Mouse (Mus musculus) urinary bladder, postnatal 10 days (tissue): Measurements from ENCODE around the gene Fam43a.

Experiments
- DNase-seq: peaks from one replicate; pipeline ENCODE4 v3.0.0; 2022; ENCODE audit warnings: low spot score

The Fam43a gene

DNA sequence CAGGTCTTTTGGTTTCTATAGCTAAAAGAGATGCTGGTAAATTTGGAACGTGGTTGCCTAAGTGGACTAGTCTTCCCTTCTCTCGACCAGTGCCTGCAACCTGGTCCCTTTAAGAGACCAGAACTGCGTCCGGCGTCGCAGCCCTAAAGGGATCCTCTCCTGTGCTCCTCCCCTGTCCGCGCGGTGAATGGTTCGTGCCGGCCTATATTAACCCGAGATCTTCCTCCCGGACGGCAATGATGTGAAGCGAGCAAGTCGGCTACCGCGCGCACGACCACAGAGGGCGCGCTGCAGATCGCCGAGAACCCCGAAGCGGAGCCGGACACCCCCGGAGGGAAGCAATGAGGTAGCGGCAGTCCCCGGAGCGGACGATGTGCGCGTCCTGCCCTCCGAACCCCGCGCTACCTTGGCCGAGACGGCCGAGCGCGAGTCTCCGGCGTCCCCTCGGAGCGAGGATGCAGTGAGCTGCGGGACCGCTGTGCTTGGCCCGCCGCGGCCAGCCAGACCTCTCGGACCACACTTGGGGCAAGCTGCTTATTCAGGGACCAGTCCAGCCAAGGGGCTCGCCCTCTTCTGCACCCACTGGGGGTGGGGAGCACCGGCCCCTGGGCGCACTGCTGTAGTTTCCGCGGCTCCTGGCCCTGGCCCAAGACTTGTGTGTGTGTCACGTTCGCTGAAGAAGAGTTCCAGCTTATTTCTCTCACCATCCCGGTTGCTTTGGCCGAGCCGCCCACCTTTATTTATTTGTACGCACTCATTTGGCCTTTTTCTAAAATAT lies at the start of gene Fam43a:
Gene Fam43a, plus strand, starts transcription at position 233 of the 778 bp plus-strand sequence.
- peak; percentile 68 for DNase-seq

DNA sequence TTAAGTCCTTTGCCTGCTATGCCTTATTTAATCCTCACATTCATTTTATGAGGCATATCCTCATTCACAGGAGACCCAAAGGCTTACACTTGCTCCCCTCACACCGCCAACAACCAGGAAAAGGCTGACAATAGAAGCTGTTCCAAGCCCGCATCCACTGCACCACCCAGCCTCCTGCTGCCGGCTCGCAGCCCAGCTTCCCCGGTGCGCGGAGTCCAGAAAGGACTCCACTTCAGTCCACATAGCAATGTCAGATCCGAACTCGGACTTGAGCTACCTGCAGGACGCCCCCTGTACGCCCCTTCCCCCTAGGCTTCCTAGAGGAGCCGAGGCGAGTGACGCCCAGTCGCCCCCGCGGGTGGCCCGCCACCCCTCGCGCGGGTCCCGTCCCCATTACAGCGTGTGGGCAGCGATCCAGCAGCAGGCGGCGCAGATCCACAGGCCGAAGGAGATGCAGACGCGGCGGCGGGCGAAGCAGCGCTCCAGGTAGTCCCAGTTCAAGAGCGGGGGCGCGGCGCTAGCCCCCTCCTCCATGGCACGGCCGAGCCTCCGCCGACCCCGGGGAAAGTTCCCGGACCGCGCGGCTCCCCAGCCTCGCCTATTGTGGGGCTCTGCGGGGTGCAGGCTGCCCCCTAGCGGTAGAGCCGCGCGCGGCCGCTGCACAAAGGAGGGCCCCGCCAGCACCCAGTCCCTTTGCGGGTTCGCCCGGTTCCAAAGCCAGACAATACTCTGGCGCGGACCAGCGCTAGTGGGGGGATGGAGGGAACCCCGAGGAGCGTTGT lies 49.4 kb upstream of the Fam43a start:
- DNase-seq = no peak

DNA sequence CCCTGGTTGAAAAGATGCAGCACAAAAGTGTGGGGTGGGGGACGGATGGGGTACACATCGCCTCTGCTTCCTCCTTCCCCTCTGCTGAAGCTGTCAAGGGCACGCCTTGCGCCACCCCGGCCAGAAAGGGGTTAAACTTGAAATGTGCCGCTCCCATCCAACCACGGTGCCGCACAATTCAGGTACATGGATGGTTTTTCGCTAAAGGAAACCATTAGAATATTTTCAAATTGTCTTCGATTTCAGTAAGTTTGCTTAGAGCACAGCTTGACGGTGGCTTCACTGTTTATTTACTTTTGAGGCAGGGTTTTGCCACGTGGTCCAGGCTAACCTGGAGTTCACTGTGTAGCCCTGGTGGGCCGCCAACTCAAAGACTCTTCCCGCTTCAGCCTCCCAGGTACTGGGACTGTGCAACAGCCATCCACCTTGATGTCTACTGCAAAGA lies 48.8 kb upstream of the Fam43a start, which contains the start of gene Tmem44:
Gene Tmem44, minus strand, starts transcription at position 95 of the 445 bp plus-strand sequence.
- no peak for DNase-seq

DNA sequence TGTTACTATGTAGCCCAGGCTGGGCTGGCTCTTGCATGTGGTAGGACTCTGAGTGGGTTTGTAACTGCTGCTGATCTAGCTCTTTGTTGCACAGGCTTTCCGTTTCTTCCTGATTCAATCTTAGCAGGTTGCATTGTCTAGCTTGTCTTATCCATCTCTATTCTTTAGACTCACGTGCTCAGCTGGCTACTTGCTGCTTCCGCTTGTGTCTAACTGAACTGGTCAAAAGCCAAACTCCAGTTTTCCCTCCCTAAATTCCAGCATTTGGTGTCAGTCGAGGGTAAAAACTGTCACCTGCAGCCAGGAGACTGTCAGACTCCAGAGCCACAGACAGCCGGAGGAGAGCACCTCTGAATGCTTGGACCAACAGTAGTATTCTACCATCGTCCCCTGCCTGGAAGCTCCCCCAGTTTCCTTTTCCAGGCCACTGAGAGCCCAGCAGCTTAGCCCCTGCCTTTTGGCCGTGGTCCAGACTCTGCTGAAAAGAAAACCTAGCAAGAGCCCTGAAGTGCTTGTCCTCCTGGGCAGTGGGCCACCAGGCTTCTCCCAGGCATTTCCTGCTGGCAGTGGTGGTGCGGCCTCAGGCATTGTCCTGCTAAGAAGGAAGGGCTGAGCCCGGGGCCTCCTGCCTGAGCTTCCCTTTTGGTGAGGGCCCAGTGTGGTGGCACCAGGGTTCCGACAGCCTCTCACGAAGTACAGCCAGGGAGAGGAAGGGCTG lies 46.7 kb upstream of the Fam43a start:
- no peak for DNase-seq

DNA sequence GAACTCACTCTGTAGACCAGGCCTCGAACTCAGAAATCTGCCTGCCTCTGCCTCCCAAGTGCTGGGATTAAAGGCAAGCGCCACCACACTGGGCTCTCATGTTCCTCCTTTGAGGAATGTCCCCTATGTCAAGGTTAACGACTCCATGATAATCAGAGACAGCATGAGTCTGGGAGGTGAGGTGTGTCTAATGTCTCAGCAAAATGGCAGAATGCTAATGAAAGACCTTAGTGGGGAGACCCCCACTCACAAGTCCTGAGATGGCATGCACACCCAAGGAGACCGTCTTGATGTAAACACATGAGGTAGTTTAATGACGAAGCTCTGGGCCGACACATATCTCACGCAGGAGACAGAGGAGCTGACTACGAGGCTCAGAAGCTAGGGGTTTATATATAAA lies 45.4 kb upstream of the Fam43a start:
- DNase-seq = no peak

DNA sequence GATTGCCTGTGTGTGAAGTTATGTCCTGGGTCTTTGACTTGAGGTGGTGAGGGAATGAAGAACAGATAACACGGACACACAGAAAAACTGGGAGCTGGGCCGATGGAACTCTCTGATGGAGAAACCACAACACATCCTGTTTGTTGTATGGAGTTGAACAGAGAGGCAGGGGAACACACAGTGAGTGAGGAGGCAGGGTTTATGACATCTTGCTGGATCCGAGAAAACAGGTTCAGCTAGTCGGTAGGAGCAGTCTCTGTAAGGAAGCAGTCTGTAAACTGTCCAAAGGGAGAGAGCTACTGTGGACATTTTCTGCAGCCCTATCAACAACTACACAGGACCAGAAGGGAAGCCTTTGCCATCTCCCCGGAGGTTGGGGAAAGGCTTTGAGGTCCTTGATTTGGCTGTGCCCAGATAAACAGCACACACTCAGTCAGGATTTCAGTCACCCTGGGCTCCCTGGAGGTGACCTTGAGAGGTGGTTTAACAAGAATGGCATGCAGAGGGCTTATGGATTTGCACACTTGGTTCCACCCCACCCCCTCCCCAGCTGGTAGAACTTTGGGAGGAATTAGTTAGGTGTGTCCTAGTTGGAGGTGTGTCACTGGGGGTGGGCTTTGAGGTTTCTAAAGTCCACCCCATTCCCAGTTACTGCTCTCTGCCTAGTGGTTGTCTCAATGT lies 40.1 kb upstream of the Fam43a start:
- DNase-seq = no peak

DNA sequence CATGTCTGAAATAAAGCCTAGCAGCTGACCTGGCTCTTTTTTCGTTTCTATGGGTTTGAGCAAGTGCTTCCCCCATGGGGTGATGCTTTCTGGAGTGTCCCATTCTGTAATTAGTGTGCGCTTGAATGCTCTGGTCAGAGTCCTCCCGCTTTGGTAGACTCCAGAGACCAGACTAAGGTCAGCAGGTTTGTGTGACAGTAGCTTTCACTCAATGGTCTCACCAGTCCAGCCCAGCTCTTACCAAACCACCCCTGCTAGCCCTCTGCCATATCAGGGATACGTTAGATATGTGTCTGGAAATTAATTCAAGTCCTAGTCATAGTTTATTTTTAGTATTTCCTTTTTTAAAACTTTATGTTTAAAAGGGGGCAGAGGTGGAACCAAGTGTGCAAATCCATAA lies 38.9 kb upstream of the Fam43a start:
- no peak for DNase-seq

DNA sequence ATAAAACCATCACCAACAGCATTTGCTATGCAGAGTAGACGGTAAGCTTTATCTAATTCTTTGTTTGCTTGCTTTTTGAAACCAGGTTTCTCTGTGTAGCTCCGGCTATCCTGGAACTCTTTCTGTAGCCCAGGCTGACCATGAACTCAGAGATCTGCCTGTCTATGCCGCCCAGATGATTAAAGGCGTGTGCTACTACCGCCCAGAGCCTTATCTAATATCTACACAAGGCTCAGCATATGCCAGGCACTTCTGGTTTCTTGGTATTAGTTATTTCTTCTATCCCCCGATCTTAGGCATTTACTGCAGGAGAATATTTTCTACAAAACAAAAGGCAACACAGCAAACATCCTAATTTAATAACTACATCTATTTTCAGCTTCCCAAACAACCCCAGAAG lies 33.9 kb upstream of the Fam43a start:
- no peak for DNase-seq

DNA sequence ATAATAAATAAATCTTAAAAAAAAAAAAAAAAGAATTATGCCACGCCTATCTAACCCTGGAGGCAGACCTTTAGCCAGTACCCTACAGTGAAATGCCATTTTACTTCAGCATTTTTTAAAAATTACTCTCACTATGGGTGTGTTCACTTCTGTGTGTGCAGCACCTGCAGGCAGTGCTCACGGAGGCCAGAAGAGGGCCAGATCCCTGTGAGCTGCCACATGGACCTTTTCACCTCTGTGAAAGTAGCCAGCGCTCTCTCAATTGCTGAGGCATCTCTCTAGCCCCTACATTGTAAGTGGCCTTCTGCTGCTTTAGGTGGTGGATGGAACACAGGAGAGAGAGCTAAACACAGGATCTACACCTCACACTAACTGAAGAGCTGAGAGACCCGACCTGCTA lies 29.4 kb upstream of the Fam43a start:
- DNase-seq = no peak

DNA sequence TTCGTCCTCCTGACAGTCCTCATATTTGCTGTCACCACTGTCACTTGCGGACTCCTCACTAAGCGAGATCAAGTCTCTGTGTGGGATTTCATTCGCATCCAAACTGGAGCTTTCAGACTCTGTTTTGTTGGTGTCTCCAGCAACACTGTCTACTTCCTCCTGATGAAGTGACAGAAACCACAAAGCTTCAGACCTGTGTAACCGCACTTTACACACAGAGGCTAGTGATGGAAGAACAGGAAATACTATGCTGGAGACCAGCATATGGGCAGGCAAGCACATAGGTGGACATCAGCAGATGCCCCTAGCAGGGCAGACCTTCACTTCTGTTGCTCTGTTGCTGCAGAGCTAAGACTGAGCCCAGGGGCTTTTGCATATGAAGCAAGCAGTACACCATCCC lies 28.1 kb upstream of the Fam43a start:
- no peak for DNase-seq

DNA sequence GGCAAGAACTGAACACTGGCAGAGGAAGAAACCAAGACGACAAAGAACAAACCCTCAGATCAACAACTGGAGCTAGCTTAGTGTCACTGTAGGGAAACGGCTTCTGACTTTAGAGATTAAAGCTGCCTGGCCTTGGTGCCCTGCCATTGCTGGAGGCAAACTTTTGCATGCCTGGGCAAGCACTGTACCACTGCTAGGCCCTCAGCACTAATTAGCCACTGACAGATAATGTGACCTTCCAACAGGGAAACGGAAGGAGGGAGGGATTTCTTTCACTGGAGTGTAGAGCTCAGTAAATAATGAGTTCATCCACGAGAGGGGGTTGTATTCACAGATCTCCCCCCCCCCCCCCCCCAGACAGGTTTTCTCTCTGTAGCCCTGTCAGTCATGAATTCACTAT lies 27.3 kb upstream of the Fam43a start:
- DNase-seq = no peak

DNA sequence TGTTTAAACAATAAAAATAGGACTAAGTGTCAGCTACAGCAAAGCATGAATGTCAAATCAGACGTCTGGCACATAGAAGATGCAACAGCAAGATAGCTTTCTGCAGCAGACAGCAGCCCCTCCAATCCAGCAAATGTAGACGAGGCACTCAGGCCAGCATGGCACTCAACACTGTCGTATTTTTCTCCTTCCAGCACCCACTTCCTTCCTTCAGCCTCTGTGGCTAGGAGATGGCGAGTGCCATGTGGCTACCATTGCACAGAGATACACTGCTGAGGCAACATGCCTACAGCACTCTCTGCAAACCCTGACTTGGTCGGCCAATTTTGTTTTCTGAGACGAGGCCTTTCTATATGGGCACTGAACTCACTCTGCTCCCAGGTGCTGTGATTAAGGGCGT lies 23.7 kb upstream of the Fam43a start:
- no peak for DNase-seq

DNA sequence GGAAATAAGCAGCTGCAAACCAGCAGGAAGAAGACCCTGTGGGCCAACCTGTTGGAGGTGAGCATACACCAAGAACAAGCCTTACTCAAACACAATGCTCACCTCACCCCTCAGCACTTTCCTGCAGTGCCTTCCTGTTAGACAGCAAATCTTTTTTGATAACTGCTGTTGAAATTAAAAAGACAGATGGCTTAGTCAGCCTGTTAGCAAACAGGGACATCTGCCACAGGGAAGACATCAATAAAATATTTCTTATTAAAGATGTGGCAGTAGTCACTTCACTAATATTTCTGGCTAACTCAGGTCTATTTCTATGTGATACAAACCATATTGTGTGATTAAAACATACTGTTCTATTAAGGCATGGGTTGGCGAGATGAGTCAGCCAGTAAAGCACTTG lies 23.1 kb upstream of the Fam43a start:
- no peak for DNase-seq

DNA sequence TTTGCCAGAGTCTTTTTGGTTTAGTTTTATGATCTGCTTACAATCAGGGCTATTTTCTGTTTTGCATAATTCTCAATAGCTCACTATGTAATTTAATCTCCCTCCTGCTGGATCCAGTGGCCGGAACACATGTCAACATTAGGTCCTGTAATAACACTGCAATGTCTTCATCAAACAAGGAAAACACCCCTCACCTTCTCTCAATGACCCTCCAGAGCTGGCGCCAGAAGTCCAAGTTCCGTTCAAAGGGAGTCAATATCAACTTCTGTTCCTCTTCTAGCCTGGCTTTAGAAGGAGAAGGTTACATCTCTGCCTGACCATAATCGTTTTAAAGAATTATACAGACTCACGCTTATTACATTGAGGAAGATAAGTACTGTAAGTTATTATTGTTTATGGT lies 18.8 kb upstream of the Fam43a start:
- no peak for DNase-seq

DNA sequence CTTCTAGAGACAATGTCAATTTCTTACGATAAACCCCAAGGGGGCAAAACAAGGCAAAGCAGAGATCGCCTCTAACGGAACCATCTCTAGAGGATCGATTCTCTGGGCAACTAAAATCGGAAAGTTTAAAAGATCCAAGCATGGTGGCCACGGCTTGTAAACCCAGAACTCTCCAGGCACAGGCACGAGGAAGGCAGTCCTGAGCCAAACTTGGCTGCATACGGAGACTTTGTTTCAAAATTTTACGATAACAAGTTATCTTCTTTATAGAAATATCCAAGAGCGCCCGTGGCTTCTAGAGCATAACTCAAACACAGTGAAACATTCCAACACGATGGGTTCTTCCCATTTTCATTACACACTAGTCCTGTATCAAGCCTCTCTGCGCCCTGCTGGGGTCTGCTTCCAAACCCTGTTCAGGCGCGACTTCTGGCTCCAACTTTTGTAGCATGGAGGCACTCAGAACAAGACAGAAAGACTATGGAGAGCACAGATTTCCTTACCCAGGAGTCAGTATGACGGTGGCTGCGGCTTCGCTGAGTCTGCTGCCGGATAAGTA lies 12.5 kb upstream of the Fam43a start:
- no peak for DNase-seq

DNA sequence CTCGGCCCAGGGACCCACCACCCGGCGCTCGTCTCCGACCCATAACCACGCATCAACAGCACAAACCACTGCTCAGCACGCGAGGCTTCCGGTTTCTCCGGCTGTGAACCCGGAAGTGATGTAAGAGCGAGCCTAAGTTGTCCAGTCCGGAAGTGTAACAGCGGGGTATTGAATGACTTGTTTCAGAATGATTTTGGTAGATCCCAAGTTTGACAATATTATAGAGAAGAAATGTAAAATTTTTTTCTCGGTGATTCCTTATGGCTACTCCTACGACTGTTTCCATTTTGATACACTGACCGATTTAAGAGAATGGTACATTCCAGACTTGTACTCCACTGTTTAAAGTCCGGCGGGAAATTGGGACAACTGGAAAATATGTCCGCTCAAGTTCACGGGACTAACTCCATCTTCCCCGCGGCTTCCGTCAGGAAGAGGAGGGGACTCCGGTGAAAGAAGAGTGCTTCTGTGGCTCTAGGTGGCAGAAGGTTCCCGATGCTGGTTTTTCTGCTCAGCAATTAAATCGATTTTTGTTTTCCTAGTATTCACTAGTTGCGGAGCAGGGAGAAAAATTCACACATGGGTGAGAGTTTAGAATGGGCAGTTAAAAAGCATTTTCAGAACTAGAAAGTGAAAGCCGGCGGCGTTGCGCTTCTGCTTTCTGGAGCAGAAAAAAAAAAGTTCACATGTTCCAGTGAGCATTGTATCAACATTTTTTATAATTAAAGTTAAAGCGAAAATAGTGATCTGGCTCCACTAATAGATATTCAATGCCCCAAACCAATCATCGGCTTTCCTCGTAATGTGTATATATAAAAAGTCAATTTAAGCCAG lies 11.8 kb upstream of the Fam43a start, which contains the start of gene Lsg1:
Gene Lsg1, minus strand, starts transcription at position 99 of the 834 bp plus-strand sequence.
- DNase-seq = peak; percentile 35

DNA sequence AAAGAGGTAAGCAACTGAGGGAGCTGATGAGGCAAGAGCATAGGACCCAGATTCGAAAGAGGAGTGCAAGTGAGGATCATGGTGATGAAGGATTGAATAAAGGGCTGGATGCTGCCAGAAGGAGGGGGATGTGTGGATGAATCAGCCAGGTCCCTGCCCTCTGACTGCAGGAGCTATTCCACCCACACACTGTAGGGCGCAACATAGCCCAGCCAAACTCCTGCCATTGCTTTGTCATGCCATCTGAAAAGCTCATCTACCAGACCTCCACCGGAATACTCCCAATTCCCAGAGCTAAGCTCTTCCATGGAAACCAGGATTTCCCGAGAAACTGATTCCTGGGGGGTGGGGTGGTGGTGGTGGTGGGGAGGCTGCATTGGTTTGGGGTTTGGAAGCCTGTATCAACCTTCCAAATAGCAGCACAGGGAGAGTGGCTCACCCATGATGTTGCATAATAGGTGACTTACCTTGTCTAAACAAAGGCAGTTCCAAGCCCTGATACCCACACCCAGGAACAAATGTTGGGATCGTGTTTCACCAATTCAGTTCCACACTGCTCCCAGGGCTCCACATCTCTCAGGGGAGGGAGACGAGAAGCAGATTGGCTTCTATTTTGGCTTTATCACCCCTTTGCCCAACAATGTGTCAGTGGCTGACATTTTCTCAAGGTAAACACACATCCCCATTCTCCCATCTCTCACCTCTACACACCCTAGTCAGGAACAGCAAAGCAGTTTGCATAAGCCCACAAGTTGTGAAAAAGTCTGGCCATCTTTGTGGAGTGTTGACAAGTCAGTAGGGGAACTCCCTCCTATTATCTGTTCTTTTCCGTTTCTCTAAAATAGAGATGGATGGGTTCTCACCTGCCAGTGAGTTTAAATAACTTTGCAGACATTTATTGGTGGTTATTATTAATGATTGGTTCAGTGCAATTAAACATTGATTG lies 9.0 kb upstream of the Fam43a start:
- no peak for DNase-seq

DNA sequence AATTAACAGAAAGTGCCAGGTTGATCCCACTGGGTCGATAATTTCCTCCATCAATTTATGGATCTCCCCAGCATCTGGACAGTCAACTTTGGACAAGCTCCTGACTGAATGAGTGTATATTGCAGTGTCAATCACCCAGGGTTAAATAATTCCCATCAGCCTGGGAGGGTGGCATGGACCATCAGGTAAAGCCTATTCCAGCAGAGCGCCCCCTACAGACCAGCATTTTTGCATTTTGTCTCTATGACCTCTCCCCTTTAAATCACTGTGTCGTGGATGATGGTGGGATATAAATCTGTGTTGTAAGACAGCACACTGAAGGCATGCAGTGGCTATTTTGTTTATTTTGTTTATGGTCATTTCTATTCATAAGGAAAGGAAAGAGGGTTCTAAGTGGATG lies 7.5 kb upstream of the Fam43a start:
- no peak for DNase-seq

DNA sequence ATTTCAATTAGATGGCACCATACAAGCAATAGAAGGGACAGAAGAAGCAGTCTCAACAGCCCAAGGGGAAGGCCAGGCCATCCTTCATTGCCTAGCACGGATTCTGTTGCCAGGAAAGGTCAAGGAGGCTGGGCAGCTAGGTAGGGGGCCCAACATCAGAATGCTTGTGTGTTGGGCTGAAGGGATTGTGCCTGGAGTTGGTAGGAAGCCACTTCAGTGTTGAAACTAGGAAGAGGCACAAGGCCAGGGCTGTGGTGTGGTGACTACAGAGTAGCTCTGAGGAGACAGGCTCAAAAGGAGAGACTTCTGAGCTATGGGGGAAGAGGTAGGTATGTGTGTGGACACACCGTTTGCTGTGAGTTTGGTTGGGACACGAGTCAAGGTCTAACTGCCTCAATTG lies 4.2 kb upstream of the Fam43a start:
- no peak for DNase-seq
